In the genomic region with DNA sequence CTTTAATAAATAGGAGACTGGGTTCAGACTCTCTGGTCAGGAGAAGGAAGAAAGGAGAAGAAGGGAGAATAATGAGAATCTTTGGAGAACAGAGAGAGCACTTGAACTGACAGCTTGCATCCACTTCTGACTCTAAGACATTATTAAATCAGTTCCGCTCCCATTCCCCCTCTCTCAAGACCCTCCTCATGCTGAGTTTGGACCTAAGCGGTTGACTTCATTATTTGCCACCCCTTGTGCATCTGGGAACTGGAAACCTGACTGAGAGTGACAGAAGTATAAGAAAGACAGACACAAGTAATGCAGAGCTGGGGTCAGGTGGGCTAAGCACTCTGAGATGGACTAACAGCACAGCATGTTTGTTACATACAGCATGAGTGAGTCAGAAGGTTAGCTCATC, we compare ENCODE assay signal across 25 mouse cellular contexts.
A peak's percentile ranks its signal among the peaks of the same experiment; 100 is the strongest.
DNase-seq lines count a peak whose midpoint lies in the region; ATAC-seq and TF ChIP-seq lines count a peak whose summit lies in the region.
"Had no signal": no experiment of that assay in that cellular context is flagged by ENCODE, and none has a peak within 500 bp of the region (broad histone marks: within the 10 kb centered on the region; RNA-seq: fewer than 3 reads in every experiment).

No protein-coding gene starts in this region.

- DNase-seq in embryonic facial prominence, embryonic 14.5 days (ENCODE audit: low spot score), result peak; percentile 14
- no peak for DNase-seq in embryonic facial prominence, embryonic 10.5 days (ENCODE audit: low spot score)
- peak; percentile 6 for DNase-seq in brain, embryonic 14.5 days (ENCODE audit: low read depth)
- DNase-seq in retina, postnatal 1 day, result peak; percentile 56
- DNase-seq in liver, postnatal 0 days, result no peak
- DNase-seq in heart, postnatal 36 days, result no peak
- DNase-seq: adrenal gland, adult 8-10 months; adrenal gland, postnatal 14 days; adrenal gland, postnatal 36 days; cerebellum, adult 11 months; cerebellum, adult 18-20 months; cerebellum, adult 8-10 months; cerebellum, adult 9-11 months; cerebellum, postnatal 36 days; embryo, embryonic 11 days had no signal

- no peak overlapping the region for H3K4me2 ChIP-seq in embryonic facial prominence, embryonic 14.5 days (ENCODE audit: low read depth, low read length)
- H3K4me2 ChIP-seq in midbrain, embryonic 12.5 days (replicated peaks), result no peak overlapping the region
- H3K4me2 ChIP-seq in midbrain, embryonic 13.5 days (replicated peaks), result no peak overlapping the region
- H3K4me2 ChIP-seq in liver, postnatal 0 days (ENCODE audit: low read depth, low read length), result no peak overlapping the region
- H3K4me2 ChIP-seq: embryonic facial prominence, embryonic 12.5 days; embryonic facial prominence, embryonic 15.5 days; forebrain, embryonic 12.5 days had no signal

- TF ChIP-seq CTCF in brain, embryonic 14.5 days (IDR thresholded peaks at IDR 0.05; ENCODE audit: borderline replicate concordance, extremely low read depth, insufficient read depth, insufficient read length), result no peak
- no peak for TF ChIP-seq CTCF in liver, postnatal 0 days (IDR thresholded peaks at IDR 0.05; ENCODE audit: low read depth)

- 79% methylated on average over 2 of the region's 2 CpGs for WGBS in embryonic facial prominence, embryonic 14.5 days
- WGBS in embryonic facial prominence, embryonic 10.5 days, result 86% methylated on average over 2 of the region's 2 CpGs
- 54% methylated on average over 2 of the region's 2 CpGs for WGBS in midbrain, embryonic 12.5 days
- 69% methylated on average over 2 of the region's 2 CpGs for WGBS in midbrain, embryonic 13.5 days
- 82% methylated on average over 2 of the region's 2 CpGs for WGBS in liver, postnatal 0 days (ENCODE audit: insufficient replicate concordance)

- no peak for TF ChIP-seq EP300 in liver, postnatal 0 days (IDR thresholded peaks at IDR 0.05; ENCODE audit: low read depth)

- H3K9ac ChIP-seq in embryonic facial prominence, embryonic 14.5 days (ENCODE audit: low read depth, low read length), result no peak overlapping the region
- H3K9ac ChIP-seq in midbrain, embryonic 12.5 days (replicated peaks), result no peak overlapping the region
- no peak overlapping the region for H3K9ac ChIP-seq in midbrain, embryonic 13.5 days (replicated peaks)
- no peak overlapping the region for H3K9ac ChIP-seq in liver, postnatal 0 days (replicated peaks)
- H3K9ac ChIP-seq: embryonic facial prominence, embryonic 12.5 days; embryonic facial prominence, embryonic 15.5 days; forebrain, embryonic 12.5 days had no signal

- no peaks in the 10 kb centered on the region for H3K27me3 ChIP-seq in embryonic facial prominence, embryonic 14.5 days (replicated peaks; ENCODE audit: control insufficient read depth, insufficient read depth, low read length)
- no peaks in the 10 kb centered on the region for H3K27me3 ChIP-seq in embryonic facial prominence, embryonic 10.5 days (replicated peaks; ENCODE audit: low read depth, poor library complexity, severe bottlenecking)
- no peaks in the 10 kb centered on the region for H3K27me3 ChIP-seq in midbrain, embryonic 12.5 days
- H3K27me3 ChIP-seq in midbrain, embryonic 13.5 days, result no peaks in the 10 kb centered on the region
- H3K27me3 ChIP-seq in liver, postnatal 0 days (ENCODE audit: insufficient read depth, low read length), result no peaks in the 10 kb centered on the region
- H3K27me3 ChIP-seq: embryonic facial prominence, embryonic 12.5 days; embryonic facial prominence, embryonic 15.5 days; forebrain, embryonic 12.5 days; Patski had no signal

- no peak overlapping the region for H3K4me3 ChIP-seq in embryonic facial prominence, embryonic 14.5 days (ENCODE audit: low read depth, low read length)
- H3K4me3 ChIP-seq in embryonic facial prominence, embryonic 10.5 days, result no peak overlapping the region
- no peak overlapping the region for H3K4me3 ChIP-seq in midbrain, embryonic 12.5 days
- no peak overlapping the region for H3K4me3 ChIP-seq in midbrain, embryonic 13.5 days (replicated peaks)
- no peak overlapping the region for H3K4me3 ChIP-seq in liver, postnatal 0 days (ENCODE audit: low read depth, low read length)
- H3K4me3 ChIP-seq: embryonic facial prominence, embryonic 12.5 days; embryonic facial prominence, embryonic 15.5 days; erythroblast, embryonic 14.5 days; forebrain, embryonic 10.5 days; forebrain, embryonic 12.5 days had no signal

- H3K9me3 ChIP-seq in embryonic facial prominence, embryonic 14.5 days (ENCODE audit: control insufficient read depth, low read length), result no peaks in the 10 kb centered on the region
- no peaks in the 10 kb centered on the region for H3K9me3 ChIP-seq in embryonic facial prominence, embryonic 10.5 days
- H3K9me3 ChIP-seq in midbrain, embryonic 12.5 days, result no peaks in the 10 kb centered on the region
- H3K9me3 ChIP-seq in midbrain, embryonic 13.5 days, result no peaks in the 10 kb centered on the region
- H3K9me3 ChIP-seq in liver, postnatal 0 days (ENCODE audit: low read length), result no peaks in the 10 kb centered on the region
- H3K9me3 ChIP-seq: embryonic facial prominence, embryonic 12.5 days; embryonic facial prominence, embryonic 15.5 days; forebrain, embryonic 10.5 days; forebrain, embryonic 12.5 days had no signal

- intact Hi-C loops in heart, postnatal 36 days (cut with DNase I), result no loop called here

- H3K27ac ChIP-seq in embryonic facial prominence, embryonic 14.5 days (replicated peaks; ENCODE audit: low read depth, low read length), result no peak overlapping the region
- H3K27ac ChIP-seq in embryonic facial prominence, embryonic 10.5 days (replicated peaks), result no peak overlapping the region
- no peak overlapping the region for H3K27ac ChIP-seq in midbrain, embryonic 12.5 days (replicated peaks)
- no peak overlapping the region for H3K27ac ChIP-seq in midbrain, embryonic 13.5 days
- no peak overlapping the region for H3K27ac ChIP-seq in liver, postnatal 0 days (ENCODE audit: low read depth)
- H3K27ac ChIP-seq: embryonic facial prominence, embryonic 12.5 days; embryonic facial prominence, embryonic 15.5 days; forebrain, embryonic 10.5 days; forebrain, embryonic 12.5 days had no signal

- TF ChIP-seq POLR2A in brain, embryonic 14.5 days (IDR thresholded peaks at IDR 0.05; ENCODE audit: borderline replicate concordance, extremely low read depth, insufficient read depth, insufficient read length, poor library complexity, severe bottlenecking), result no peak

- no peak for ATAC-seq in embryonic facial prominence, embryonic 14.5 days (ENCODE audit: low read depth)
- ATAC-seq in midbrain, embryonic 12.5 days (ENCODE audit: low FRiP score, low read depth), result 0 out of 2 replicates have a peak, but pooled peaks have one; percentile 19
- ATAC-seq in midbrain, embryonic 13.5 days, result no peak
- ATAC-seq in liver, postnatal 0 days, result no peak
- ATAC-seq: activated CD4-positive, CD25-positive, alpha-beta regulatory T cell, adult 4 months; forebrain, embryonic 14.5 days; Patski had no signal

- no peaks in the 10 kb centered on the region for H3K4me1 ChIP-seq in embryonic facial prominence, embryonic 14.5 days (ENCODE audit: control insufficient read depth, insufficient read depth, low read length)
- H3K4me1 ChIP-seq in embryonic facial prominence, embryonic 10.5 days, result no peaks in the 10 kb centered on the region
- no peaks in the 10 kb centered on the region for H3K4me1 ChIP-seq in midbrain, embryonic 12.5 days
- H3K4me1 ChIP-seq in midbrain, embryonic 13.5 days (replicated peaks), result no peaks in the 10 kb centered on the region
- H3K4me1 ChIP-seq in liver, postnatal 0 days (ENCODE audit: insufficient read depth), result no peaks in the 10 kb centered on the region
- H3K4me1 ChIP-seq: embryonic facial prominence, embryonic 12.5 days; embryonic facial prominence, embryonic 15.5 days; forebrain, embryonic 10.5 days; forebrain, embryonic 12.5 days had no signal

- no peaks in the 10 kb centered on the region for H3K36me3 ChIP-seq in embryonic facial prominence, embryonic 14.5 days (ENCODE audit: control insufficient read depth, insufficient read depth, low read length)
- no peaks in the 10 kb centered on the region for H3K36me3 ChIP-seq in embryonic facial prominence, embryonic 10.5 days (replicated peaks)
- no peaks in the 10 kb centered on the region for H3K36me3 ChIP-seq in midbrain, embryonic 12.5 days
- H3K36me3 ChIP-seq in midbrain, embryonic 13.5 days, result no peaks in the 10 kb centered on the region
- no peaks in the 10 kb centered on the region for H3K36me3 ChIP-seq in liver, postnatal 0 days (replicated peaks; ENCODE audit: insufficient read depth, low read length)
- H3K36me3 ChIP-seq: embryonic facial prominence, embryonic 12.5 days; embryonic facial prominence, embryonic 15.5 days; forebrain, embryonic 10.5 days; forebrain, embryonic 12.5 days had no signal

Comparison
In these comparisons a context has a peak if more than half of its experiments do, and no peak if none do; other contexts are left out.
1. DNase-seq: peak in embryonic facial prominence, embryonic 14.5 days (single experiment), brain, embryonic 14.5 days (single experiment) and retina, postnatal 1 day (single experiment); none in embryonic facial prominence, embryonic 10.5 days (single experiment), liver, postnatal 0 days (single experiment) and heart, postnatal 36 days (0 of 2).